Mouse (Mus musculus) intestine, postnatal 0 days (tissue): ENCODE results near the gene Hmox2. TPM values are rescaled to one million over a fixed set of nuclear protein-coding genes. Genes with fewer than 3 reads are reported as not detected.
"Not testable (repeated sequence)": the region's sequence is repeated elsewhere in the genome, so short reads cannot be mapped to it uniquely, and the experiment has no call there.

ENCODE experiments used
- ATAC-seq: fragments of 200-750 bp; cut with Nextera tagmentation; 2 replicates; pipeline ENCODE4 v1.8.0; 2017; ENCODE audit warnings: mild to moderate bottlenecking, moderate TSS enrichment, moderate library complexity
- H3K27ac ChIP-seq: fragments of 300-500 bp; sonication (generic); 2 replicates; pipeline ENCODE4 v1.5.1; 2014; ENCODE audit warnings: mild to moderate bottlenecking, low read depth, low read length, moderate library complexity
- H3K27me3 ChIP-seq: fragments of 300-500 bp; sonication (generic); replicated peaks from 2 replicates; pipeline ENCODE4 v1.6.1; 2014; ENCODE audit warnings: low read length, mixed read lengths; ENCODE audit not compliant: control insufficient read depth, insufficient read depth
- H3K36me3 ChIP-seq: fragments of 300-500 bp; sonication (generic); 2 replicates; pipeline ENCODE4 v1.6.1; 2014; ENCODE audit warnings: mild to moderate bottlenecking, moderate library complexity; ENCODE audit not compliant: control insufficient read depth, insufficient read depth
- H3K4me1 ChIP-seq: fragments of 300-500 bp; sonication (generic); replicated peaks from 2 replicates; pipeline ENCODE4 v1.6.1; 2014; ENCODE audit warnings: antibody characterized with exemption, low read length, mixed read lengths; ENCODE audit not compliant: control insufficient read depth, insufficient read depth
- H3K4me2 ChIP-seq: fragments of 300-500 bp; sonication (generic); replicated peaks from 2 replicates; pipeline ENCODE4 v1.6.1; 2014; ENCODE audit warnings: low read depth, mild to moderate bottlenecking, moderate library complexity
- H3K4me3 ChIP-seq: fragments of 300-500 bp; sonication (generic); 2 replicates; pipeline ENCODE4 v1.5.1; 2014; ENCODE audit warnings: low read depth, low read length
- H3K9ac ChIP-seq: fragments of 300-500 bp; sonication (generic); 2 replicates; pipeline ENCODE4 v1.6.1; 2014; ENCODE audit warnings: mild to moderate bottlenecking, low read depth, low read length
- H3K9me3 ChIP-seq: fragments of 300-500 bp; sonication (generic); 2 replicates; pipeline ENCODE4 v1.6.1; 2016; ENCODE audit warnings: mixed run types; ENCODE audit not compliant: control insufficient read depth
- CTCF ChIP-seq: sonication (generic); IDR thresholded peaks from 2 replicates; pipeline ENCODE4 v1.5.1; 2016; ENCODE audit warnings: low read depth, mild to moderate bottlenecking, control low read depth, antibody characterized with exemption, moderate library complexity
- WGBS: fragments of 180-500 bp; shearing (Covaris S2); extraction: QIAGEN DNeasy Blood & Tissue Kit; methylation state at CpG from one replicate; pipeline ENCODE4 v1.1.7; 2014; 5-methylcytosine and 5-hydroxymethylcytosine counted together
- polyA plus RNA-seq: library from polyadenylated mRNA; unstranded; fragments of >200 nt; fragmentation: Nextera tagmentation; extraction: Ambion mirVana; gene quantifications from 2 replicates; pipeline ENCODE4 v1.2.1, GENCODE M21; 2015

Gene Hmox2
- polyA plus RNA-seq, 1 experiment from 2014 or later: 64.3 TPM

GRCm38 (mm10) chr16:4756660-4757335, 30.6 kb downstream of the Hmox2 start:
- peak; percentile 72 for ATAC-seq
- H3K4me1 ChIP-seq, H3K9me3 ChIP-seq, H3K36me3 ChIP-seq, H3K27me3 ChIP-seq: not testable (repeated sequence)
- TF ChIP-seq CTCF: peak; percentile 35
- Histone ChIP-seq H3K4me3 (peak overlapping the region; percentile 44), H3K9ac (peak overlapping the region; percentile 67), H3K27ac (peak overlapping the region; percentile 68), H3K4me2 (peak overlapping the region; percentile 57)
- WGBS: 2% methylated on average over 35 of the region's 42 CpGs

GRCm38 (mm10) chr16:4762437-4762836, 36.3 kb downstream of the Hmox2 start:
- Histone ChIP-seq H3K9ac (no peak overlapping the region), H3K9me3 (no peaks in the 10 kb centered on the region), H3K4me2 (no peak overlapping the region), H3K27ac (no peak overlapping the region), H3K4me1 (no peaks in the 10 kb centered on the region), H3K36me3 (peaks cover 39% of the 10 kb centered on the region), H3K27me3 (no peaks in the 10 kb centered on the region), H3K4me3 (no peak overlapping the region)
- ATAC-seq: no peak
- no peak for TF ChIP-seq CTCF
- 92% methylated on average over 4 of the region's 4 CpGs for WGBS

- Histone ChIP-seq H3K36me3 (peaks cover 47% of the 10 kb centered on the region), H3K9me3 (no peaks in the 10 kb centered on the region), H3K27me3 (no peaks in the 10 kb centered on the region), H3K27ac (no peak overlapping the region), H3K4me3 (no peak overlapping the region), H3K4me2 (no peak overlapping the region), H3K9ac (no peak overlapping the region), H3K4me1 (no peaks in the 10 kb centered on the region)
- peak; percentile 64 for ATAC-seq
- peak; percentile 86 for TF ChIP-seq CTCF
- WGBS: 34% methylated on average over 2 of the region's 2 CpGs
These were observed 37.1 kb downstream of the Hmox2 start for GRCm38 (mm10) chr16:4763276-4763675.

GRCm38 (mm10) chr16:4765852-4766251, 39.7 kb downstream of the Hmox2 start:
- Histone ChIP-seq H3K4me2 (no peak overlapping the region), H3K4me1 (no peaks in the 10 kb centered on the region), H3K9me3 (no peaks in the 10 kb centered on the region), H3K9ac (no peak overlapping the region), H3K4me3 (no peak overlapping the region), H3K27me3 (no peaks in the 10 kb centered on the region), H3K36me3 (peaks cover 72% of the 10 kb centered on the region), H3K27ac (no peak overlapping the region)
- 78% methylated on average over 2 of the region's 2 CpGs for WGBS
- peak; percentile 47 for TF ChIP-seq CTCF
- peak; percentile 20; the same call in 1 of the 2 replicates for ATAC-seq

GRCm38 (mm10) chr16:4767012-4767790, 41.0 kb downstream of the Hmox2 start:
- H3K9me3 ChIP-seq: no peaks in the 10 kb centered on the region
- H3K9ac ChIP-seq: no peak overlapping the region
- no peaks in the 10 kb centered on the region for H3K4me1 ChIP-seq
- ATAC-seq: no peak
- no peak overlapping the region for H3K27ac ChIP-seq
- H3K27me3 ChIP-seq: no peaks in the 10 kb centered on the region
- peaks cover 71% of the 10 kb centered on the region for H3K36me3 ChIP-seq
- no peak overlapping the region for H3K4me3 ChIP-seq
- no peak overlapping the region for H3K4me2 ChIP-seq
- WGBS: 84% methylated on average over 6 of the region's 6 CpGs
- no peak for TF ChIP-seq CTCF

GRCm38 (mm10) chr16:4768719-4769118, 42.6 kb downstream of the Hmox2 start:
- H3K4me3 ChIP-seq: no peak overlapping the region
- no peak overlapping the region for H3K4me2 ChIP-seq
- no peaks in the 10 kb centered on the region for H3K9me3 ChIP-seq
- no peak for TF ChIP-seq CTCF
- no peaks in the 10 kb centered on the region for H3K27me3 ChIP-seq
- no peak for ATAC-seq
- peaks cover 7% of the 10 kb centered on the region; the same call in 1 of the 2 replicates for H3K4me1 ChIP-seq
- no peak overlapping the region for H3K27ac ChIP-seq
- H3K9ac ChIP-seq: no peak overlapping the region
- H3K36me3 ChIP-seq: peaks cover 62% of the 10 kb centered on the region
- 92% methylated on average over 5 of the region's 5 CpGs for WGBS
